Mouse (Mus musculus) forebrain, postnatal 0 days (tissue): ENCODE results near the gene Adcy9. TPM values are rescaled to one million over a fixed set of nuclear protein-coding genes. Genes with fewer than 3 reads are reported as not detected.

Experiments used
- ATAC-seq: fragments of 200-750 bp; cut with Nextera tagmentation; 2 replicates; pipeline ENCODE4 v1.8.0; 2017; ENCODE audit warnings: mild to moderate bottlenecking, moderate library complexity
- DNase-seq: peaks from one replicate; pipeline ENCODE4 v3.0.0-alpha.2; 2015
- H3K27ac ChIP-seq: fragments of 300-500 bp; sonication (generic); 2 replicates; pipeline ENCODE4 v1.5.1; 2014; ENCODE audit warnings: low read depth, mild to moderate bottlenecking, antibody characterized with exemption, low read length, moderate library complexity, mixed read lengths
- H3K27me3 ChIP-seq: fragments of 300-500 bp; sonication (generic); 2 replicates; pipeline ENCODE4 v1.6.1; 2014; ENCODE audit warnings: mild to moderate bottlenecking, low read length, mixed read lengths; ENCODE audit not compliant: insufficient read depth
- H3K36me3 ChIP-seq: fragments of 300-500 bp; sonication (generic); 2 replicates; pipeline ENCODE4 v1.6.1; 2014; ENCODE audit warnings: mild to moderate bottlenecking, moderate library complexity; ENCODE audit not compliant: insufficient read depth
- H3K4me1 ChIP-seq: fragments of 300-500 bp; sonication (generic); 2 replicates; pipeline ENCODE4 v1.6.1; 2014; ENCODE audit warnings: antibody characterized with exemption; ENCODE audit not compliant: insufficient read depth
- H3K4me2 ChIP-seq: fragments of 300-500 bp; sonication (generic); 2 replicates; pipeline ENCODE4 v1.6.1; 2014; ENCODE audit warnings: low read depth, mild to moderate bottlenecking, moderate library complexity
- H3K4me3 ChIP-seq: fragments of 300-500 bp; sonication (generic); 2 replicates; pipeline ENCODE4 v1.5.1; 2014; ENCODE audit warnings: low read depth, low read length, mixed read lengths
- H3K9ac ChIP-seq: fragments of 300-500 bp; sonication (generic); 2 replicates; pipeline ENCODE4 v1.6.1; 2014; ENCODE audit warnings: mild to moderate bottlenecking
- H3K9me3 ChIP-seq: fragments of 300-500 bp; sonication (generic); 2 replicates; pipeline ENCODE4 v1.6.1; 2016; ENCODE audit warnings: low read length
- CTCF ChIP-seq: sonication (generic); IDR thresholded peaks from 2 replicates; pipeline ENCODE4 v1.5.1; 2016; ENCODE audit warnings: antibody characterized with exemption, control low read depth, low read depth
- WGBS: fragments of 180-500 bp; shearing (Covaris S2); extraction: QIAGEN DNeasy Blood & Tissue Kit; methylation state at CpG from one replicate; pipeline ENCODE4 v1.1.7; 2014; 5-methylcytosine and 5-hydroxymethylcytosine counted together
- polyA plus RNA-seq: library from polyadenylated mRNA; unstranded; fragments of >200 nt; fragmentation: Nextera tagmentation; extraction: Ambion mirVana; gene quantifications from 2 replicates; pipeline ENCODE4 v1.2.1, GENCODE M21; 2015
- total RNA-seq: library from RNA; depleted of rRNA; stranded (reverse); fragments of >200 nt; gene quantifications from 2 replicates; pipeline ENCODE4 v1.2.3, GENCODE M21; 2014

Adcy9 gene
- total and polyA plus RNA-seq, 2 experiments from 2014 or later: 3.8 to 19.9 TPM

- no peak for DNase-seq
- TF ChIP-seq CTCF: no peak
- H3K27ac ChIP-seq: no peak overlapping the region
- no peak for ATAC-seq
- no peaks in the 10 kb centered on the region for H3K27me3 ChIP-seq
- peaks cover 18% of the 10 kb centered on the region for H3K36me3 ChIP-seq
- no peak overlapping the region for H3K9ac ChIP-seq
- 61% methylated on average over 7 of the region's 7 CpGs for WGBS
- no peaks in the 10 kb centered on the region for H3K9me3 ChIP-seq
- no peak overlapping the region for H3K4me2 ChIP-seq
- no peaks in the 10 kb centered on the region for H3K4me1 ChIP-seq
- H3K4me3 ChIP-seq: no peak overlapping the region
Observed at GRCm38 (mm10) chr16:4286593-4286992, 133.7 kb downstream of the Adcy9 start.

- no peak overlapping the region for H3K9ac ChIP-seq
- peak; percentile 16 for DNase-seq
- H3K27me3 ChIP-seq: no peaks in the 10 kb centered on the region
- no peaks in the 10 kb centered on the region for H3K9me3 ChIP-seq
- no peaks in the 10 kb centered on the region for H3K4me1 ChIP-seq
- 73% methylated on average over 5 of the region's 5 CpGs for WGBS
- no peak overlapping the region for H3K27ac ChIP-seq
- ATAC-seq: no peak
- TF ChIP-seq CTCF: peak; percentile 59
- H3K4me3 ChIP-seq: no peak overlapping the region
- H3K4me2 ChIP-seq: no peak overlapping the region
- H3K36me3 ChIP-seq: peaks cover 18% of the 10 kb centered on the region
Observed at GRCm38 (mm10) chr16:4285257-4285656, 135.0 kb downstream of the Adcy9 start.

- DNase-seq (no peak), ATAC-seq (no peak)
- TF ChIP-seq CTCF: no peak
- no peak overlapping the region for H3K4me2 ChIP-seq
- H3K36me3 ChIP-seq: peaks cover 13% of the 10 kb centered on the region
- WGBS: 78% methylated on average over 11 of the region's 11 CpGs
- no peaks in the 10 kb centered on the region for H3K27me3 ChIP-seq
- H3K9me3 ChIP-seq: no peaks in the 10 kb centered on the region
- H3K27ac ChIP-seq: no peak overlapping the region
- no peak overlapping the region for H3K4me3 ChIP-seq
- no peak overlapping the region for H3K9ac ChIP-seq
- H3K4me1 ChIP-seq: no peaks in the 10 kb centered on the region
Observed at GRCm38 (mm10) chr16:4283267-4283851, 136.9 kb downstream of the Adcy9 start.

DNA sequence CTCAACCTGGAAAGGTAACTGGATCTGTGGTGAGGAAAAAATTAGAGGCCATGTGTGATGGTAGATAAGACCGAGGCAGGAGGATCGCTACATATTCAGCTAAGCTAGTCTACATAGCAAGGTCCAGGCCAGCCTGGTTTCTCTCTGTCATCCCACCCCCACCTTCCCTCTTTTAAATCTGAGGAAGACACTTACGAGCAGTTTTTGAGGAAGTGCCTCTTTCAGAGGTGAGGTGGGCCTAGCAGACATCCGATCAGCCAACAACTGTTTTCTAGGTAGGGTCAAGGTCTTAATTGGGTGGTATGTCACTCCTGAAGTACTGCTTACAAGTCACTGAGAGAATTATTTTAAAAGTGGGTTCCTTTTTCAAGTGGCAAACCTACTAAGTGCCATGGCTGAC is 138.8 kb downstream of the Adcy9 start:
- 89% methylated on average over 4 of the region's 4 CpGs for WGBS

GRCm38 (mm10) chr16:4280949-4281348 is 139.3 kb downstream of the Adcy9 start:
- 0 out of 2 replicates have a peak, but pooled peaks cover 4% of the 10 kb centered on the region for H3K36me3 ChIP-seq
- no peak for ATAC-seq
- no peaks in the 10 kb centered on the region for H3K9me3 ChIP-seq
- TF ChIP-seq CTCF: no peak
- H3K27me3 ChIP-seq: no peaks in the 10 kb centered on the region
- H3K9ac ChIP-seq: no peak overlapping the region
- no peak overlapping the region for H3K27ac ChIP-seq
- 87% methylated on average over 9 of the region's 9 CpGs for WGBS
- no peak for DNase-seq
- H3K4me3 ChIP-seq: no peak overlapping the region
- H3K4me2 ChIP-seq: no peak overlapping the region
- no peaks in the 10 kb centered on the region for H3K4me1 ChIP-seq

More for the DNA sequence above, 138.8 kb downstream of the Adcy9 start:
- Histone ChIP-seq H3K4me1 (no peaks in the 10 kb centered on the region), H3K4me3 (no peak overlapping the region), H3K36me3 (0 out of 2 replicates have a peak, but pooled peaks cover 4% of the 10 kb centered on the region), H3K27me3 (no peaks in the 10 kb centered on the region), H3K27ac (no peak overlapping the region), H3K9me3 (no peaks in the 10 kb centered on the region), H3K4me2 (no peak overlapping the region), H3K9ac (no peak overlapping the region)
- no peak for ATAC-seq
- DNase-seq: no peak
- no peak for TF ChIP-seq CTCF

DNA sequence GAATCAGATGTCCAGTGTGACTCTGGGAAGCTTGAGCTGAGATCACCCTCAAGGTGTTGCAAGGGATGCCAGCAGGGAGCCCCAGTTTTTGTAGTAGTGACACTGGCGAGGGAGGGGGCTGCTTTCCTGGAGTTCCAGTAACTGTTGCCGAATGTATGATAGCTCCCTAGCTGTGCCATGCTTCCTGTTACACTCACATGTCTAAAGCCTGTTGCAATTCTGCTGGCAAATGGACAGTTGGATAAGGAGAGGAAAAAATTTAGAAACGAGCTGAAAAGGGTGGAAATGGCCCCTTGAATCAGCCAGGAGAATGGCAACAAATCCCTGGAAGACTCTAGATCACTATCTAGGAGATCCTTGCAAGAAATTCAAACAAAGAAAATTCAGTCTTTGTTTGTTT is 140.7 kb downstream of the Adcy9 start:
- no peaks in the 10 kb centered on the region for H3K36me3 ChIP-seq
- no peaks in the 10 kb centered on the region for H3K9me3 ChIP-seq
- WGBS: 51% methylated on average over 3 of the region's 3 CpGs
- H3K4me1 ChIP-seq: no peaks in the 10 kb centered on the region
- DNase-seq: no peak
- no peak for TF ChIP-seq CTCF
- no peaks in the 10 kb centered on the region for H3K27me3 ChIP-seq
- no peak overlapping the region for H3K9ac ChIP-seq
- H3K4me2 ChIP-seq: no peak overlapping the region
- ATAC-seq: no peak
- H3K27ac ChIP-seq: no peak overlapping the region
- no peak overlapping the region for H3K4me3 ChIP-seq

- TF ChIP-seq CTCF: no peak
- no peak overlapping the region for H3K9ac ChIP-seq
- no peak for ATAC-seq
- H3K27ac ChIP-seq: no peak overlapping the region
- H3K36me3 ChIP-seq: no peaks in the 10 kb centered on the region
- H3K4me1 ChIP-seq: no peaks in the 10 kb centered on the region
- no peak overlapping the region for H3K4me3 ChIP-seq
- H3K4me2 ChIP-seq: no peak overlapping the region
- no peak for DNase-seq
- no peaks in the 10 kb centered on the region for H3K27me3 ChIP-seq
- H3K9me3 ChIP-seq: no peaks in the 10 kb centered on the region
- WGBS: 78% methylated on average over 5 of the region's 5 CpGs
Observed at GRCm38 (mm10) chr16:4276621-4277020, 143.7 kb downstream of the Adcy9 start.
